Mouse (Mus musculus) liver, adult 2 months (tissue): ENCODE results near the gene Gm2696. TPM values are rescaled to one million over a fixed set of nuclear protein-coding genes. Genes with fewer than 3 reads are reported as not detected.

Experiments
- DNase-seq: peaks from one replicate; pipeline ENCODE4 v3.0.0-alpha.2; 2011; ENCODE audit warnings: low read depth, low spot score; ENCODE audit errors: extremely low read depth
- H3K27ac ChIP-seq: fragments of 200-500 bp; replicated peaks from 2 replicates; pipeline ENCODE4 v1.5.1; 2012; ENCODE audit warnings: low read depth, mild to moderate bottlenecking, control low read depth, inconsistent platforms, low read length; ENCODE audit not compliant: insufficient read depth
- H3K27me3 ChIP-seq: fragments of 200-500 bp; 2 replicates; pipeline ENCODE4 v1.6.1; 2012; ENCODE audit warnings: mild to moderate bottlenecking, moderate library complexity, low read length, inconsistent platforms; ENCODE audit not compliant: control insufficient read depth, insufficient read depth
- H3K36me3 ChIP-seq: fragments of 200-500 bp; 2 replicates; pipeline ENCODE4 v1.6.1; 2012; ENCODE audit warnings: low read length, inconsistent platforms; ENCODE audit not compliant: control insufficient read depth, insufficient read depth
- H3K4me1 ChIP-seq: fragments of 200-500 bp; 2 replicates; pipeline ENCODE4 v1.6.1; 2011; ENCODE audit warnings: low read length; ENCODE audit not compliant: control insufficient read depth, insufficient read depth
- H3K4me3 ChIP-seq: fragments of 200-500 bp; 2 replicates; pipeline ENCODE4 v1.5.1; 2011; ENCODE audit warnings: low read depth, mild to moderate bottlenecking, control low read depth, low read length, moderate library complexity; ENCODE audit not compliant: insufficient read depth
- H3K79me2 ChIP-seq: fragments of 200-500 bp; 2 replicates; pipeline ENCODE4 v1.6.1; 2012; ENCODE audit warnings: inconsistent platforms, mild to moderate bottlenecking, low read length, moderate library complexity; ENCODE audit not compliant: control insufficient read depth, insufficient read depth
- H3K9ac ChIP-seq: fragments of 200-500 bp; 2 replicates; pipeline ENCODE4 v1.6.1; 2012; ENCODE audit warnings: low read depth, mild to moderate bottlenecking, control low read depth, inconsistent platforms, low read length
- CTCF ChIP-seq: fragments of 200-500 bp; IDR thresholded peaks from 2 replicates; pipeline ENCODE4 v1.5.1; 2011; ENCODE audit warnings: low read depth, low read length, control low read depth
- POLR2A ChIP-seq: fragments of 200-500 bp; IDR thresholded peaks from 2 replicates; pipeline ENCODE4 v1.6.1; 2011; ENCODE audit warnings: low read length, control low read depth; ENCODE audit not compliant: insufficient read depth; ENCODE audit errors: extremely low read depth
- WGBS: fragments of 180-500 bp; shearing (Covaris S2); methylation state at CpG from one replicate; pipeline ENCODE4 v1.1.7; 2018; 5-methylcytosine and 5-hydroxymethylcytosine counted together
- polyA plus RNA-seq: library from polyadenylated mRNA; depleted of rRNA; stranded (reverse); fragments of >200 nt; gene quantifications from 2 replicates; pipeline ENCODE4 v1.2.3, GENCODE M21; 2012
- total RNA-seq: library from RNA; depleted of rRNA; stranded (reverse); fragments of >200 nt; gene quantifications from 2 replicates; pipeline ENCODE4 v1.2.3, GENCODE M21; 2014

Gene Gm2696
- total and polyA plus RNA-seq, 2 experiments = not detected

GRCm38 (mm10) chr10:77864067-77864761, 49.7 kb downstream of the Gm2696 start:
- peak overlapping the region; percentile 32; the same call in 1 of the 2 replicates for H3K4me3 ChIP-seq
- no peak for TF ChIP-seq POLR2A
- no peaks in the 10 kb centered on the region for H3K36me3 ChIP-seq
- WGBS = 34% methylated on average over 14 of the region's 14 CpGs
- H3K27me3 ChIP-seq = no peaks in the 10 kb centered on the region; the same call in 1 of the 2 replicates
- no peak overlapping the region for H3K27ac ChIP-seq
- no peaks in the 10 kb centered on the region for H3K4me1 ChIP-seq
- no peak overlapping the region for H3K9ac ChIP-seq
- no peaks in the 10 kb centered on the region for H3K79me2 ChIP-seq
- peak; percentile 72 for DNase-seq

DNA sequence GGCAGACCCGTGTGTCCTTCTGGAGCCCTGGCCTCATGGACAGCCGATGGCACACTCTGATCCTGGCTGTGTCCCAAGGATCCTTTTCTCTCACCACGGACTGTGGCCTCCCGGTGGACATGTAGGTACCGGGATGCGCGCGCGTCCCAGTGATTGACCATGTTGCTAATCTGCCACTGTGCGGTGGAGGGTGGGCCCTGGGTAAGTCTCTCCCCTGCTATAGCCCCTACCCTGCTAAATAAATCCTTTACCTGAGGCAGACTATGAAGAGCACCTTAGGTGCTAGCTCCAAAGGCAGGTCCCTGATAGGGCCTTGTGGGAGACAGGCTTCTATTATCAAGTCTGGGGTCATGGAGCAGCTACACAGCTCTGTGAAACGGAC, 50.3 kb downstream of the Gm2696 start:
- WGBS = 44% methylated on average over 11 of the region's 11 CpGs
- Histone ChIP-seq H3K27ac (no peak overlapping the region), H3K4me1 (no peaks in the 10 kb centered on the region), H3K79me2 (no peaks in the 10 kb centered on the region), H3K9ac (no peak overlapping the region), H3K4me3 (peak overlapping the region; percentile 32; the same call in 1 of the 2 replicates), H3K27me3 (no peaks in the 10 kb centered on the region), H3K36me3 (no peaks in the 10 kb centered on the region)
- TF ChIP-seq CTCF (no peak), POLR2A (no peak)
- no peak for DNase-seq

DNA sequence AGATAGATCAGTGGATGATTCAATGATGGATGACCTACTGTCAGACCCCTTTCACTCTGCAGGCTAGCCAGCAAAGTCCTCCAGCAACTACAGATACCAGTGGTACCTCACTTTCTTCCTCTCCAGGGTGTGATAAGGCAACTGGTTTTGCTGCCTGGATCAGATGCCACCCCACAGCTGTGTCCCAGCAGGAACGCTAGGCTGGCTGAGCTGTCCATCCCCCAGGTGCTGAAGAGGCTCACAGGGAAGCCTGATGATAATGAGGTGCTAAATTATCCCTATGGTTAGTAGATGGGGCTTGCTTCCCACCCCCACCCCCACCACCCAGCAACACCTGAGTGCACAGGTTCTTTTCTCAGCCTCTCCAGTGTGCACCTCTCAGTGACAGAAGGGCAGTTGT, 53.1 kb downstream of the Gm2696 start:
- no peak overlapping the region for H3K4me3 ChIP-seq
- H3K79me2 ChIP-seq = no peaks in the 10 kb centered on the region
- H3K27ac ChIP-seq = no peak overlapping the region
- H3K27me3 ChIP-seq = no peaks in the 10 kb centered on the region
- H3K4me1 ChIP-seq = no peaks in the 10 kb centered on the region
- 16% methylated on average over 1 of the region's 1 CpGs for WGBS
- TF ChIP-seq CTCF (no peak), POLR2A (no peak)
- H3K36me3 ChIP-seq = no peaks in the 10 kb centered on the region
- H3K9ac ChIP-seq = no peak overlapping the region
- no peak for DNase-seq

DNA sequence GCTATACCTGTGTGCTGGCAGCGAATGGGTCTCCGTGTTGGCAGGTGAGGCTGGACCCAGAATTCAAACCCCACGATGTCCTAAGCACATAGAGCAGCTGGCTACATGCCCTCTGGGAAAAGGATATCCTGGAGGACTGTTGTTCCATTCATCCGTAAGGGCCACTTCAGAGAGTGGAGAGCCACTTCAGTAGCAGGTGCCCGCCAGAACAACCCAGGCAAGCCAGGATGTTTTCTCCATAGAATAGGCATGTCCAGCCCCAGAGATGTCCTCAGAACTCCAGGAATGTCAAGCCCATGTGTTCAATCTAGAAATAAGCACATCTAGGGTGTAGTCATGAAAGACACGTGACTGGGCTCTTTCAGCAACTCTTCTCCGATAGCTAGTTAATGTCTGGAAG, 55.2 kb downstream of the Gm2696 start:
- H3K27ac ChIP-seq = no peak overlapping the region
- no peak for DNase-seq
- WGBS = 86% methylated on average over 7 of the region's 7 CpGs
- TF ChIP-seq CTCF (no peak), POLR2A (no peak)
- H3K36me3 ChIP-seq = no peaks in the 10 kb centered on the region
- no peak overlapping the region for H3K9ac ChIP-seq
- no peaks in the 10 kb centered on the region for H3K4me1 ChIP-seq
- no peaks in the 10 kb centered on the region for H3K27me3 ChIP-seq
- H3K79me2 ChIP-seq = no peaks in the 10 kb centered on the region
- no peak overlapping the region for H3K4me3 ChIP-seq

DNA sequence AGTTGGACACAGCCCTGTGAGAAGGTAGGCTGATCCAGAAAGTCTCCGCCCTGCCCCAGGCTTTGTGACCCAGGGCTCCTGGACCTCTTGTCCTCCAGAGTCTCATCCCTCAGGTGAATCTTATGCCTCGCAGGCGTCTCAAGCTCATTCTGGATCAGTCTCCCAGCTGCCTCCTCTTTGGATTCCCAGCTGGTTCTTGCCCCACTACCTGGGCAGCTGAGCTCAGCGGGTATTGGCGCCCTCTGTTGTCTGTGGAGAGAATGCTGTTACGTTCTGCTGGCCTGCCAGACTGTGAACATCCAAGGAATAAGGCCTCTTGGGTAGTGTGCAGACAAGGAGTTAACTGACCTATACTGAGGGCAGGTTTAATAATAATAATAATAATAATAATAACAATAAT, 64.5 kb downstream of the Gm2696 start:
- Histone ChIP-seq H3K9ac (no peak overlapping the region), H3K4me3 (no peak overlapping the region), H3K27me3 (no peaks in the 10 kb centered on the region), H3K4me1 (no peaks in the 10 kb centered on the region), H3K36me3 (no peaks in the 10 kb centered on the region), H3K27ac (no peak overlapping the region), H3K79me2 (no peaks in the 10 kb centered on the region)
- WGBS = 72% methylated on average over 6 of the region's 6 CpGs
- peak; percentile 82 for TF ChIP-seq CTCF
- TF ChIP-seq POLR2A = no peak
- no peak for DNase-seq

- no peaks in the 10 kb centered on the region for H3K27me3 ChIP-seq
- no peaks in the 10 kb centered on the region for H3K79me2 ChIP-seq
- WGBS = 49% methylated on average over 3 of the region's 3 CpGs
- TF ChIP-seq CTCF = peak; percentile 53
- TF ChIP-seq POLR2A = no peak
- peak; percentile 26 for DNase-seq
- no peak overlapping the region for H3K4me3 ChIP-seq
- no peaks in the 10 kb centered on the region for H3K36me3 ChIP-seq
- H3K9ac ChIP-seq = no peak overlapping the region
- H3K27ac ChIP-seq = no peak overlapping the region
- no peaks in the 10 kb centered on the region for H3K4me1 ChIP-seq
These were observed 65.8 kb downstream of the Gm2696 start for GRCm38 (mm10) chr10:77880305-77880704.
